Mouse (Mus musculus): ENCODE data around the gene Zfand3.

GRCm38 (mm10) chr17:30008392-30008791, 3.9 kb downstream of the Zfand3 start:
- no peak for TF ChIP-seq CTCF (IDR thresholded peaks at IDR 0.05; ENCODE audit: extremely low read depth, insufficient read length, insufficient replicate concordance, low read depth, low read length)
- no peak for TF ChIP-seq POLR2A (IDR thresholded peaks at IDR 0.05; ENCODE audit: low read depth, low read length)

Measured in small intestine, adult 2 months (tissue).